Mouse (Mus musculus) limb, embryonic 15.5 days (tissue): Measurements from ENCODE around the gene Pex14. TPM values are rescaled to one million over a fixed set of nuclear protein-coding genes. Genes with fewer than 3 reads are reported as not detected.

Experiments
- ATAC-seq: fragments of 200-750 bp; cut with Nextera tagmentation; 2 replicates; pipeline ENCODE4 v1.8.0; 2017; ENCODE audit warnings: low read depth, moderate TSS enrichment; ENCODE audit not compliant: insufficient number of reproducible peaks, low FRiP score, low TSS enrichment
- H3K27ac ChIP-seq: fragments of 300-500 bp; sonication (generic); 2 replicates; pipeline ENCODE4 v1.5.1; 2015; ENCODE audit warnings: moderate library complexity, mild to moderate bottlenecking, inconsistent platforms
- H3K27me3 ChIP-seq: fragments of 300-500 bp; sonication (generic); 2 replicates; pipeline ENCODE4 v1.6.1; 2015; ENCODE audit warnings: inconsistent platforms
- H3K36me3 ChIP-seq: fragments of 300-500 bp; sonication (generic); 2 replicates; pipeline ENCODE4 v1.6.1; 2015; ENCODE audit warnings: inconsistent platforms
- H3K4me1 ChIP-seq: fragments of 300-500 bp; sonication (generic); 2 replicates; pipeline ENCODE4 v1.6.1; 2015; ENCODE audit warnings: inconsistent platforms
- H3K4me2 ChIP-seq: fragments of 300-500 bp; sonication (generic); 2 replicates; pipeline ENCODE4 v1.6.1; 2015; ENCODE audit warnings: mild to moderate bottlenecking, inconsistent platforms
- H3K4me3 ChIP-seq: fragments of 300-500 bp; sonication (generic); 2 replicates; pipeline ENCODE4 v1.5.1; 2015; ENCODE audit warnings: mild to moderate bottlenecking, inconsistent platforms
- H3K9ac ChIP-seq: fragments of 300-500 bp; sonication (generic); 2 replicates; pipeline ENCODE4 v1.6.1; 2015; ENCODE audit warnings: inconsistent platforms
- H3K9me3 ChIP-seq: fragments of 300-500 bp; sonication (generic); 2 replicates; pipeline ENCODE4 v1.6.1; 2016; ENCODE audit warnings: inconsistent platforms
- WGBS: fragments of 180-500 bp; shearing (Covaris S2); methylation state at CpG from one replicate; pipeline ENCODE4 v1.1.7; 2015; 5-methylcytosine and 5-hydroxymethylcytosine counted together
- polyA plus RNA-seq: library from polyadenylated mRNA; unstranded; fragments of >200 nt; fragmentation: Nextera tagmentation; extraction: Ambion mirVana; gene quantifications from 2 replicates; pipeline ENCODE4 v1.2.1, GENCODE M21; 2015

Gene Pex14
- polyA plus RNA-seq, 1 experiment from 2014 or later, result 45.6 TPM

GRCm38 (mm10) chr4:149048625-149049228 lies 50.9 kb downstream of the Pex14 start:
- H3K27ac ChIP-seq, result no peak overlapping the region
- H3K4me2 ChIP-seq, result 0 out of 2 replicates have a peak overlapping the region, but pooled peaks have one; percentile 1

GRCm38 (mm10) chr4:149047360-149047759 lies 52.3 kb downstream of the Pex14 start:
- no peak for ATAC-seq
- Histone ChIP-seq H3K9me3 (no peaks in the 10 kb centered on the region), H3K4me2 (no peak overlapping the region), H3K4me3 (no peak overlapping the region), H3K36me3 (no peaks in the 10 kb centered on the region), H3K4me1 (peaks cover 33% of the 10 kb centered on the region), H3K27ac (no peak overlapping the region), H3K9ac (no peak overlapping the region), H3K27me3 (peaks cover 11% of the 10 kb centered on the region; the same call in 1 of the 2 replicates)
- WGBS, result 10% methylated on average over 10 of the region's 10 CpGs

More at GRCm38 (mm10) chr4:149048625-149049228, 50.9 kb downstream of the Pex14 start:
- Histone ChIP-seq H3K4me3 (no peak overlapping the region), H3K9ac (no peak overlapping the region), H3K9me3 (no peaks in the 10 kb centered on the region), H3K4me1 (peaks cover 33% of the 10 kb centered on the region), H3K27me3 (peaks cover 16% of the 10 kb centered on the region; the same call in 1 of the 2 replicates), H3K36me3 (no peaks in the 10 kb centered on the region)
- no peak for ATAC-seq
- WGBS, result 24% methylated on average over 10 of the region's 10 CpGs

- 71% methylated on average over 5 of the region's 5 CpGs for WGBS
- Histone ChIP-seq H3K27me3 (peaks cover 11% of the 10 kb centered on the region; the same call in 1 of the 2 replicates), H3K4me3 (no peak overlapping the region), H3K4me2 (no peak overlapping the region), H3K4me1 (peaks cover 33% of the 10 kb centered on the region), H3K9ac (no peak overlapping the region), H3K9me3 (no peaks in the 10 kb centered on the region), H3K36me3 (0 out of 2 replicates have a peak, but pooled peaks cover 3% of the 10 kb centered on the region), H3K27ac (no peak overlapping the region)
- no peak for ATAC-seq
These were observed 53.8 kb downstream of the Pex14 start for GRCm38 (mm10) chr4:149045885-149046284.

- H3K27ac ChIP-seq, result no peak overlapping the region
- WGBS, result 60% methylated on average over 6 of the region's 6 CpGs
- ATAC-seq, result no peak
These were observed 59.4 kb downstream of the Pex14 start for GRCm38 (mm10) chr4:149040289-149040688.

GRCm38 (mm10) chr4:149037706-149038105 lies 62.0 kb downstream of the Pex14 start:
- Histone ChIP-seq H3K36me3 (0 out of 2 replicates have a peak, but pooled peaks cover 3% of the 10 kb centered on the region), H3K27ac (no peak overlapping the region), H3K4me2 (no peak overlapping the region), H3K9me3 (no peaks in the 10 kb centered on the region), H3K4me1 (no peaks in the 10 kb centered on the region), H3K27me3 (no peaks in the 10 kb centered on the region), H3K9ac (no peak overlapping the region), H3K4me3 (no peak overlapping the region)
- no peak for ATAC-seq
- WGBS, result 49% methylated on average over 6 of the region's 6 CpGs

More at GRCm38 (mm10) chr4:149040289-149040688, 59.4 kb downstream of the Pex14 start:
- Histone ChIP-seq H3K27me3 (no peaks in the 10 kb centered on the region), H3K9ac (no peak overlapping the region), H3K4me2 (no peak overlapping the region), H3K4me3 (no peak overlapping the region), H3K9me3 (no peaks in the 10 kb centered on the region), H3K36me3 (0 out of 2 replicates have a peak, but pooled peaks cover 3% of the 10 kb centered on the region), H3K4me1 (no peaks in the 10 kb centered on the region)

- Histone ChIP-seq H3K27ac (no peak overlapping the region), H3K4me2 (no peak overlapping the region), H3K9ac (no peak overlapping the region), H3K27me3 (no peaks in the 10 kb centered on the region), H3K4me3 (no peak overlapping the region), H3K4me1 (no peaks in the 10 kb centered on the region), H3K36me3 (0 out of 2 replicates have a peak, but pooled peaks cover 3% of the 10 kb centered on the region), H3K9me3 (no peaks in the 10 kb centered on the region)
- 61% methylated on average over 9 of the region's 9 CpGs for WGBS
- no peak for ATAC-seq
These were observed 63.1 kb downstream of the Pex14 start for GRCm38 (mm10) chr4:149036592-149036991.

GRCm38 (mm10) chr4:149031507-149031906 lies 68.2 kb downstream of the Pex14 start:
- H3K27me3 ChIP-seq, result no peaks in the 10 kb centered on the region
- no peak overlapping the region for H3K9ac ChIP-seq
- WGBS, result 72% methylated on average over 4 of the region's 4 CpGs
- no peak overlapping the region for H3K4me2 ChIP-seq
- H3K27ac ChIP-seq, result no peak overlapping the region
- no peaks in the 10 kb centered on the region for H3K4me1 ChIP-seq
- H3K36me3 ChIP-seq, result 0 out of 2 replicates have a peak, but pooled peaks cover 4% of the 10 kb centered on the region
- H3K9me3 ChIP-seq, result no peaks in the 10 kb centered on the region
- ATAC-seq, result no peak
- H3K4me3 ChIP-seq, result no peak overlapping the region

- WGBS, result 63% methylated on average over 9 of the region's 9 CpGs
- no peak overlapping the region for H3K9ac ChIP-seq
These were observed 72.1 kb downstream of the Pex14 start for GRCm38 (mm10) chr4:149027571-149027970.

GRCm38 (mm10) chr4:149025242-149025641 lies 74.4 kb downstream of the Pex14 start:
- Histone ChIP-seq H3K27ac (no peak overlapping the region), H3K27me3 (no peaks in the 10 kb centered on the region), H3K9me3 (no peaks in the 10 kb centered on the region), H3K4me3 (no peak overlapping the region), H3K4me2 (no peak overlapping the region), H3K4me1 (no peaks in the 10 kb centered on the region), H3K36me3 (0 out of 2 replicates have a peak, but pooled peaks cover under 1% of the 10 kb centered on the region), H3K9ac (no peak overlapping the region)
- ATAC-seq, result no peak
- WGBS, result 71% methylated on average over 10 of the region's 10 CpGs

More at GRCm38 (mm10) chr4:149027571-149027970, 72.1 kb downstream of the Pex14 start:
- H3K9me3 ChIP-seq, result no peaks in the 10 kb centered on the region
- no peaks in the 10 kb centered on the region for H3K27me3 ChIP-seq
- ATAC-seq, result no peak
- no peak overlapping the region for H3K4me3 ChIP-seq
- H3K4me1 ChIP-seq, result no peaks in the 10 kb centered on the region
- H3K36me3 ChIP-seq, result 0 out of 2 replicates have a peak, but pooled peaks cover 4% of the 10 kb centered on the region
- no peak overlapping the region for H3K27ac ChIP-seq
- H3K4me2 ChIP-seq, result no peak overlapping the region

GRCm38 (mm10) chr4:149021021-149021420 lies 78.7 kb downstream of the Pex14 start:
- Histone ChIP-seq H3K4me3 (no peak overlapping the region), H3K4me2 (no peak overlapping the region), H3K27me3 (no peaks in the 10 kb centered on the region), H3K9me3 (no peaks in the 10 kb centered on the region), H3K4me1 (no peaks in the 10 kb centered on the region), H3K36me3 (no peaks in the 10 kb centered on the region), H3K9ac (no peak overlapping the region), H3K27ac (no peak overlapping the region)
- no peak for ATAC-seq

- Histone ChIP-seq H3K36me3 (no peaks in the 10 kb centered on the region), H3K9me3 (no peaks in the 10 kb centered on the region), H3K4me3 (no peak overlapping the region), H3K4me2 (no peak overlapping the region), H3K4me1 (no peaks in the 10 kb centered on the region), H3K27me3 (no peaks in the 10 kb centered on the region), H3K27ac (no peak overlapping the region; the same call in 1 of the 2 replicates), H3K9ac (no peak overlapping the region)
- 83% methylated on average over 6 of the region's 6 CpGs for WGBS
- ATAC-seq, result no peak
These were observed 80.2 kb downstream of the Pex14 start for GRCm38 (mm10) chr4:149019456-149019855.

GRCm38 (mm10) chr4:149006756-149007155 lies 92.9 kb downstream of the Pex14 start:
- Histone ChIP-seq H3K4me1 (no peaks in the 10 kb centered on the region), H3K4me3 (no peak overlapping the region), H3K9me3 (no peaks in the 10 kb centered on the region), H3K27ac (no peak overlapping the region), H3K4me2 (no peak overlapping the region), H3K36me3 (no peaks in the 10 kb centered on the region), H3K9ac (no peak overlapping the region), H3K27me3 (no peaks in the 10 kb centered on the region)
- ATAC-seq, result no peak
- WGBS, result 91% methylated on average over 6 of the region's 6 CpGs
